Mouse (Mus musculus): ENCODE data around the gene Rps6ka2. TPM values are rescaled to one million over a fixed set of nuclear protein-coding genes. Genes with fewer than 3 reads are reported as not detected.

Rps6ka2 gene
- polyA plus RNA-seq, 1 experiment from 2014 or later: 20.2 TPM

DNA sequence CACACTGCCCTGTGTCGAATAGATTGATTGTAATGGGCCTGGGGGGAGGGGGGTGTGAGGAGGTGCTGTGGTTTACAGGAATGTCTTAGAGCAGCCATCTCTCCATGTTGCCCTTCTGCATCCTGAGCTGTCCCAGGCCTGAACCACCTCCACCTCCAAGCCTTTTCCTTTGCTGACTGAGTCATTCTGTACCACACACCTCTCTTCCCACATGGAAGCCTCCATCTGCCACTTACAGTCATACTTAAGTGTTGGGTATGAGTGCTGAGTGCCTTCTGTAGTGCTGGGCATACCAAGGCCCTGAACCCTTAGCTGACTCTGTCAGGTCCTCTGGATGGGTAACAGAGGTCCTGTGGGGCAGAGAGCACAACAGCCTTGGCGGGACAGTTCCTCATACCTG, 97.9 kb downstream of the Rps6ka2 start:
- no peak overlapping the region for H3K9ac ChIP-seq (ENCODE audit: low read length)
- 83% methylated on average over 2 of the region's 2 CpGs for WGBS
- no peaks in the 10 kb centered on the region for H3K36me3 ChIP-seq (ENCODE audit: control insufficient read depth, insufficient read depth, low read length)
- no peaks in the 10 kb centered on the region for H3K27me3 ChIP-seq (ENCODE audit: control insufficient read depth, insufficient read depth, low read length)
- peaks cover 14% of the 10 kb centered on the region for H3K4me1 ChIP-seq (ENCODE audit: control insufficient read depth, insufficient read depth, low read length)
- no peak overlapping the region for H3K4me3 ChIP-seq (ENCODE audit: low read depth, low read length)
- no peak for ATAC-seq (ENCODE audit: low FRiP score)
- no peak for DNase-seq (ENCODE audit: low spot score, missing footprints)
- no peaks in the 10 kb centered on the region for H3K9me3 ChIP-seq (ENCODE audit: control insufficient read depth, low read length)
- no peak overlapping the region for H3K4me2 ChIP-seq
- no peak overlapping the region for H3K27ac ChIP-seq (ENCODE audit: low read depth, low read length)

DNA sequence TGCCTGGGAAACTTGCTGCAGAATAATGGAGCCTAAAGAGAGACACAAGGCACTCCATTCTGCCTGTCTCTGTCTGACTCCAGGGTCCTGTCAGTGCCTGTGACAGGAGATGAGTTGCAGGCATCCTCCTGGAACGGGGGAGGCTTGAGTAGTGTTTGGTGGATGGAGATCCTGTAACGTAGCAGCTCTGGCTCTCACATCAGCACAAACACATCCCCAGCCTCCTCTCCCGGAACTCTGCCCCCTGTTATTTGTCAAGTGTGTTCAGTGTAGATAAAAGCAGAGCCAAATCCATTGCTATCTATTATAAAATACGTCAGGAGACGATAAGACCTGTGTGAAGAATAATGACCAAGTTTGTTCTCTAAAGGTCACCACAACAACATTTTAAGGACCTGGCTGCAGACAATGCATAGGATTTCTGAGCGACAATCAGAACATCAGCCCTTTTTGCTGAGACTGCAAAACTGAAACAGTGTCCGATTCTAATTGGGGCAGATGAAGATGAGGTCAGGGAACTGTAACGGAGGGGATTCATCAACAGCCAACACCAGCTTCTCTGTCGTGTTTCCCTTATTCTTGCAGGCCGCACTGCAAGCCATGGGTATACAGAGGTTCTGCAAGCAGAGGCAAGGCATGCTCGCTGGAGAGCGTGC, 99.4 kb downstream of the Rps6ka2 start:
- H3K27ac ChIP-seq (ENCODE audit: low read depth, low read length): no peak overlapping the region
- H3K9ac ChIP-seq (ENCODE audit: low read length): no peak overlapping the region
- no peaks in the 10 kb centered on the region for H3K27me3 ChIP-seq (ENCODE audit: control insufficient read depth, insufficient read depth, low read length)
- no peak overlapping the region for H3K4me2 ChIP-seq
- WGBS: 81% methylated on average over 12 of the region's 12 CpGs
- no peaks in the 10 kb centered on the region for H3K9me3 ChIP-seq (ENCODE audit: control insufficient read depth, low read length)
- H3K4me3 ChIP-seq (ENCODE audit: low read depth, low read length): no peak overlapping the region
- DNase-seq (ENCODE audit: low spot score, missing footprints) (no peak), ATAC-seq (ENCODE audit: low FRiP score) (no peak)
- no peaks in the 10 kb centered on the region for H3K36me3 ChIP-seq (ENCODE audit: control insufficient read depth, insufficient read depth, low read length)
- H3K4me1 ChIP-seq (ENCODE audit: control insufficient read depth, insufficient read depth, low read length): peaks cover 14% of the 10 kb centered on the region

DNA sequence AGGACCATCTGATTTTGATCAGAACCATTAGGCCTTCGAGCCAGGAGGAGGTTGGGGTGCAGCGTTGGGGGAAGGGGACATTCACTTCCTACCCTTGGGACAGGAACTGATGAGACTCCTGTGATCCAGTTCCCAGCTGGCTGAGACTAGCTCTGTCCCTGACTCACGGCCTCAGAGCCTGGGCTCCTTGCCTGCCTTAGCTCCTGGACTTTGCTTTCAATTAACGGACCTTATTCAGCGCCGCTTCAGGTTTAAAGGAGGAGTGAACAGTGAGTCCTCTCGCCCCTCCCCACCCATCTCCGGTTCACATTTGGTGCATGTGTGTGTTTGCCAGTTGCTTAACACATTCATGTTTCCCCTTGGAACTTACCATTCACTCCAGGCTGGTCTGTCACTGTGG, 100.6 kb downstream of the Rps6ka2 start:
- WGBS: 83% methylated on average over 8 of the region's 8 CpGs
- H3K4me2 ChIP-seq: no peak overlapping the region
- no peaks in the 10 kb centered on the region for H3K9me3 ChIP-seq (ENCODE audit: control insufficient read depth, low read length)
- H3K36me3 ChIP-seq (ENCODE audit: control insufficient read depth, insufficient read depth, low read length): no peaks in the 10 kb centered on the region
- no peaks in the 10 kb centered on the region for H3K27me3 ChIP-seq (ENCODE audit: control insufficient read depth, insufficient read depth, low read length)
- no peak overlapping the region for H3K27ac ChIP-seq (ENCODE audit: low read depth, low read length)
- no peak overlapping the region for H3K9ac ChIP-seq (ENCODE audit: low read length)
- no peak overlapping the region for H3K4me3 ChIP-seq (ENCODE audit: low read depth, low read length)
- DNase-seq (ENCODE audit: low spot score, missing footprints) (no peak), ATAC-seq (ENCODE audit: low FRiP score) (no peak)
- H3K4me1 ChIP-seq (ENCODE audit: control insufficient read depth, insufficient read depth, low read length): peaks cover 12% of the 10 kb centered on the region

DNA sequence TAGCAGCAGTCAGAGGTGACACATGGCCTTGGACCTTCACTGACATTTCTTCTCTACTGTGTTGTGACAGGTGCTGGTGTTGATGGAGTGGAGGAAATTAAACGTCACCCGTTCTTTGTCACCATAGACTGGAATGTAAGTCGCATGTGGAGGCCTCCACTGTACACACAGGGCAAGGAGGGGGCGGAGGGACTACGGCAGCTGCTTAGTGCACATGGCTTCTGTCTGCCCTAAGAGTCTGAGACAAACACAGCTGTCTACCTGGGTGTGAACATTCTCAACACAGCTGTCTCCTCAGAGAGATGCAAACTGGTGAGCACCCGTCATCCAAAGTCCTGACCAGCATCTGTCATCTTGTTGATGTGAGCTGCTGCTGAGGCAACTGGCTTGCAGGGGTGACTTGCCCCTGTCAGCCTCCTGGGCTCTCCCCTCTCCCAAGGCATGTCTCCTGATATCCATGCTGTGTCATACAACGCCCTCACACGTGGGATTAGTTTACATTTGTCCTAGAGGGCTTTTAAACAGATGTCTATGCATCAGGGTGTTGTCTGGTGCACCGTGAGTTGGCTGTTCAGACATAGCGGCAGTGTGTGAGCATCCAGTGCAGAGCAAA, 101.7 kb downstream of the Rps6ka2 start:
- Histone ChIP-seq H3K36me3 (ENCODE audit: control insufficient read depth, insufficient read depth, low read length) (no peaks in the 10 kb centered on the region), H3K9ac (ENCODE audit: low read length) (no peak overlapping the region), H3K4me3 (ENCODE audit: low read depth, low read length) (no peak overlapping the region), H3K27me3 (ENCODE audit: control insufficient read depth, insufficient read depth, low read length) (no peaks in the 10 kb centered on the region), H3K9me3 (ENCODE audit: control insufficient read depth, low read length) (no peaks in the 10 kb centered on the region), H3K27ac (ENCODE audit: low read depth, low read length) (no peak overlapping the region), H3K4me1 (ENCODE audit: control insufficient read depth, insufficient read depth, low read length) (peaks cover 2% of the 10 kb centered on the region), H3K4me2 (no peak overlapping the region)
- DNase-seq (ENCODE audit: low spot score, missing footprints) (no peak), ATAC-seq (ENCODE audit: low FRiP score) (no peak)
- 78% methylated on average over 10 of the region's 10 CpGs for WGBS

DNA sequence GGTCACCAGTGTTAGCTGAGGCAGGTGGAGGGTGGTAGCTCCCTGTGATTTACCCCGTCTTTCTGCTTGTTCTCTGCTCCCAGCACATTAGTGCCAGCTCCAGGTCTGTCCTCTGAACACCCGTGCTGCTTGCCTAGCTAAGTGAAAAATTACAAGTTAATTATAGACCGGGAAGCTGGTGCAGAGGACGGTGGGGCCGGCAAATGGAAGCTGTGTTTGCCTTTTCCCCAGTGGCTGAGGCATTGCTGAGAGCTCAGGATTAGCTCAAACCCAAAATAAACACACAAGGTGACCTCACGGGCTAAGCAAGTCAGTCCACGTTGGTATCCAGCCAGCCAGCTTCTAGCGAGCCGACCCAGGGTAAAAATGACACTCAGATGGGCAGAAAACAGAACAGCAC, 103.1 kb downstream of the Rps6ka2 start:
- Histone ChIP-seq H3K4me1 (ENCODE audit: control insufficient read depth, insufficient read depth, low read length) (peaks cover 2% of the 10 kb centered on the region; the same call in 1 of the 2 replicates), H3K27ac (ENCODE audit: low read depth, low read length) (no peak overlapping the region), H3K9me3 (ENCODE audit: control insufficient read depth, low read length) (no peaks in the 10 kb centered on the region), H3K4me2 (no peak overlapping the region), H3K27me3 (ENCODE audit: control insufficient read depth, insufficient read depth, low read length) (no peaks in the 10 kb centered on the region), H3K36me3 (ENCODE audit: control insufficient read depth, insufficient read depth, low read length) (peaks cover 7% of the 10 kb centered on the region; the same call in 1 of the 2 replicates), H3K4me3 (ENCODE audit: low read depth, low read length) (no peak overlapping the region), H3K9ac (ENCODE audit: low read length) (no peak overlapping the region)
- 74% methylated on average over 9 of the region's 9 CpGs for WGBS
- ATAC-seq (ENCODE audit: low FRiP score) (peak; percentile 19; the same call in 1 of the 2 replicates), DNase-seq (ENCODE audit: low spot score, missing footprints) (no peak)

DNA sequence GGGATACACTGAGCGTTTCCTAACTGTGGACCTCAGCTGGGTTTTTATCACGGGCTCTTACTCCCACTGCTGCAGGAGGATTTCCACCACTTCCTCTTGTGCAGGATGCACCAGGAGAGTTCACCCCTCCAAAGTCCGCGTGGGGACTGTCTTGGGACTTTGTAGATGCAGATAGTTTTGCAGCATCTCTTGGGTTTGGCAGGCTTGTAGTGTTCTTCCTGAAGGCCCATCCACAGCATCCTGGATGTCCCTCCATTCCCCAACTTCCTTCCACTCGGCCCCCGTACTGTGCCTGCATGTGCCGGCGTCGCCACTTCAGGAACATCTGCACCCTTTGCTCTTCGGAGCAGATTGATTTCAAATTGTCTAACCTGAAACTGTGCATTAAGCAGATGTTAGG, 103.9 kb downstream of the Rps6ka2 start:
- WGBS: 94% methylated on average over 10 of the region's 10 CpGs
- Histone ChIP-seq H3K27me3 (ENCODE audit: control insufficient read depth, insufficient read depth, low read length) (no peaks in the 10 kb centered on the region), H3K36me3 (ENCODE audit: control insufficient read depth, insufficient read depth, low read length) (peaks cover 9% of the 10 kb centered on the region; the same call in 1 of the 2 replicates), H3K4me3 (ENCODE audit: low read depth, low read length) (no peak overlapping the region), H3K4me2 (no peak overlapping the region), H3K9ac (ENCODE audit: low read length) (no peak overlapping the region), H3K4me1 (ENCODE audit: control insufficient read depth, insufficient read depth, low read length) (peaks cover 2% of the 10 kb centered on the region; the same call in 1 of the 2 replicates), H3K9me3 (ENCODE audit: control insufficient read depth, low read length) (no peaks in the 10 kb centered on the region), H3K27ac (ENCODE audit: low read depth, low read length) (no peak overlapping the region)
- ATAC-seq (ENCODE audit: low FRiP score) (no peak), DNase-seq (ENCODE audit: low spot score, missing footprints) (no peak)

DNA sequence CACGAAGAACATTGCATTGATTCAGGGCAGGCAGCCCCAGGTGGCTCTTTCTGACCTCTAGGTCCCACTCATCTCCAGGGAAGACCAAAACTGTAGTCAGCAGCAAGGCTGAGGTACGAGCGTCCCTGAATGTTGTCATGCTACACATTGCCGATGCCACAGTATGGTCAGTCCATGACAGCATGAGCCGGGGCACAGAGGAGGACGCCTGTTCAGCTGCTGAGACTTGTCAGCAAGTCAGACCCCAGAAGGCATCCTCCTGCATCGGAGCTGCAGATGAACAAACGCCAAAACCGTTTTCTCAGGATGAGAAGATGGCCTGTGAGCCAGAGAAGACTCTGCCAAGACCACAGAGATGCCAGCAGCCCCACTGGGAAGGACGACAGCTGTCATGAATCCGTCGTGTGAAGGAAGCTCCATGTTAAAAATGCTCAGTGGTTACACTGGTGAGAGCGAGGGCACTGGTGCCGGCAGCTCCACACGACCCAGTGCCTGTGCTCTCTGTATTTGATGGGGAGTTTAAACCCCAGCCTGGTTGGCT, 108.9 kb downstream of the Rps6ka2 start:
- Histone ChIP-seq H3K9ac (ENCODE audit: low read length) (no peak overlapping the region), H3K27ac (ENCODE audit: low read depth, low read length) (no peak overlapping the region), H3K4me3 (ENCODE audit: low read depth, low read length) (no peak overlapping the region), H3K27me3 (ENCODE audit: control insufficient read depth, insufficient read depth, low read length) (no peaks in the 10 kb centered on the region), H3K4me2 (no peak overlapping the region), H3K4me1 (ENCODE audit: control insufficient read depth, insufficient read depth, low read length) (no peaks in the 10 kb centered on the region), H3K36me3 (ENCODE audit: control insufficient read depth, insufficient read depth, low read length) (peaks cover 13% of the 10 kb centered on the region), H3K9me3 (ENCODE audit: control insufficient read depth, low read length) (no peaks in the 10 kb centered on the region)
- ATAC-seq (ENCODE audit: low FRiP score): no peak
- 94% methylated on average over 15 of the region's 15 CpGs for WGBS
- DNase-seq (ENCODE audit: low spot score, missing footprints): no peak

DNA sequence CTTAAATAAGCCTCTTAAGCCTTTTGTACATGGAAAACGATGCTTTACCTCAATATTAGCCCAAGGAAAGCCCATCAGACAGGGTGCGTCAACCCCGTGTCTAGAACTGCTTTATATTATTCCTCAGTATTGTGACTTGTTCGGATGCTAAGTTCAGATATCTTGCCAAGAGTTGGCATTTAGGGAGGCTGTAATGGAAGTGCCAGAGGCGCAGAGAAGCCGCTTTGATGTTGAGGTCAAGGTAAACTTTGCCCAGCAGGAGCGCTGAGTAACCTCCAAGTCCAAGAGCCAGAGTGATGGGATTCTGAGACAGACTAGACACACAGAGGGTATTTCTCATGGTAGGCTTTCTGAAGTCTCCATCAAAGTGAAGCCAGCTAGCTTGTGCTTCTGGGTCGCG, 109.3 kb downstream of the Rps6ka2 start:
- Histone ChIP-seq H3K9me3 (ENCODE audit: control insufficient read depth, low read length) (no peaks in the 10 kb centered on the region), H3K4me3 (ENCODE audit: low read depth, low read length) (no peak overlapping the region), H3K4me1 (ENCODE audit: control insufficient read depth, insufficient read depth, low read length) (no peaks in the 10 kb centered on the region), H3K9ac (ENCODE audit: low read length) (no peak overlapping the region), H3K4me2 (no peak overlapping the region), H3K27ac (ENCODE audit: low read depth, low read length) (no peak overlapping the region), H3K27me3 (ENCODE audit: control insufficient read depth, insufficient read depth, low read length) (no peaks in the 10 kb centered on the region), H3K36me3 (ENCODE audit: control insufficient read depth, insufficient read depth, low read length) (peaks cover 13% of the 10 kb centered on the region)
- ATAC-seq (ENCODE audit: low FRiP score): no peak
- 94% methylated on average over 9 of the region's 9 CpGs for WGBS
- DNase-seq (ENCODE audit: low spot score, missing footprints): no peak

DNA sequence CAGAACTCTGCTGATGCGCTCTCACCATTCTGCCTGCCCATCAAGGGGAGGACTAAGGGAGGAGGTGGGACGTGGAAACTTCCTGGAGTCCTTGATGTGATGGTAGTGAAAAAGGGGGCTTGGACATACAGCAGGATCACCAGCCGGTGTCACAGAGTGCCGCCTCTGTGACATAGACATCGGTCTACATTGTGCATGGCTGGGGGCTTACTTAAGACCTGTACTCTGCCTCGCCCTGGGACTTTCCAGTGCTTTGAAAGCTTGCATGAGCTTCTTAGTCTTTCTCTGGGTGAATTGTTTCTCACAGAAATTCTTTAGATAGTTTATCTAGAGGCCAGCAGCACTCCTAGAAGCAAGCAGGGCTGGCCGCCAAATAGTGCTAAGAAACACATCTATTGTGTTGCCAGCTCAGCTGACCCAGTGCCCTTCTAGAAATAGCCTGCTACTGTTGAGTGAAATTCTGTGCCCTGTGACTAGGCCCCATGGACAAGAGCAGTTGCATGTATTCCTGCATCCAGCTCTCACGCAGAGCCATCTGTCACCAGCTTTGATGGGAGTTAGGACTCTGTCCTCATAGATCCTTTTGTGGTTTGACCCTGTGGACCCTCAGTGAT, 114.5 kb downstream of the Rps6ka2 start:
- WGBS: 75% methylated on average over 8 of the region's 8 CpGs
- ATAC-seq (ENCODE audit: low FRiP score): no peak

More for the DNA sequence above, 114.5 kb downstream of the Rps6ka2 start:
- Histone ChIP-seq H3K9me3 (ENCODE audit: control insufficient read depth, low read length) (no peaks in the 10 kb centered on the region), H3K27ac (ENCODE audit: low read depth, low read length) (no peak overlapping the region), H3K4me2 (no peak overlapping the region), H3K9ac (ENCODE audit: low read length) (no peak overlapping the region), H3K4me3 (ENCODE audit: low read depth, low read length) (no peak overlapping the region), H3K4me1 (ENCODE audit: control insufficient read depth, insufficient read depth, low read length) (no peaks in the 10 kb centered on the region), H3K27me3 (ENCODE audit: control insufficient read depth, insufficient read depth, low read length) (no peaks in the 10 kb centered on the region), H3K36me3 (ENCODE audit: control insufficient read depth, insufficient read depth, low read length) (peaks cover 3% of the 10 kb centered on the region)
- DNase-seq (ENCODE audit: low spot score, missing footprints): no peak
